Mouse (Mus musculus) liver, adult (tissue): Measurements from ENCODE around the gene Gm49711.

Source experiments
- GATA4 ChIP-seq: IDR thresholded peaks from 2 replicates; pipeline ENCODE4 v1.6.1; 2014; ENCODE audit warnings: mild to moderate bottlenecking, low read length; ENCODE audit not compliant: insufficient replicate concordance

The Gm49711 gene

GRCm38 (mm10) chr16:92102115-92102514, 44.0 kb downstream of the Gm49711 start:
- no peak for TF ChIP-seq GATA4

GRCm38 (mm10) chr16:92103572-92104331, 45.6 kb downstream of the Gm49711 start:
- no peak for TF ChIP-seq GATA4

GRCm38 (mm10) chr16:92104332-92104590, 46.1 kb downstream of the Gm49711 start:
- no peak for TF ChIP-seq GATA4

DNA sequence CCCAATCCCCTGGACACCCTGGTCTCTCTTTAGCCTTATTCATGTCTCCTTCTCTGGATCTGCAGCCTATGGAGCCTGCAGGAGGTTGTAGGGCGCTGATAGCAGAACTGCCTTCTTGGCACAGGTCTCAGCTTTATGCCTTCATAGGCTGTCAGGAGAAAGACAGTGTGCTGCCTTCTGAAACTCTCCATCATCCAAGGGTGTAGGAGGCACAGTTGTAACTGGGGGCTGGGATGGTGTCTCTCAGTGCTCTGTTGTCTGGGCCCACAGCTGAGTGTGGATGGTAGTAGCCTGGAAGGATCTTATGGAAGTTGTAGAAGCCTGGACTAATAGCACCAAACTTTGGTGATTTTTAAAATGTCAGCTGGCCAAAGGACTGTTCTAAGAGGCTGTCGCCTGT, 46.8 kb downstream of the Gm49711 start:
- no peak for TF ChIP-seq GATA4

DNA sequence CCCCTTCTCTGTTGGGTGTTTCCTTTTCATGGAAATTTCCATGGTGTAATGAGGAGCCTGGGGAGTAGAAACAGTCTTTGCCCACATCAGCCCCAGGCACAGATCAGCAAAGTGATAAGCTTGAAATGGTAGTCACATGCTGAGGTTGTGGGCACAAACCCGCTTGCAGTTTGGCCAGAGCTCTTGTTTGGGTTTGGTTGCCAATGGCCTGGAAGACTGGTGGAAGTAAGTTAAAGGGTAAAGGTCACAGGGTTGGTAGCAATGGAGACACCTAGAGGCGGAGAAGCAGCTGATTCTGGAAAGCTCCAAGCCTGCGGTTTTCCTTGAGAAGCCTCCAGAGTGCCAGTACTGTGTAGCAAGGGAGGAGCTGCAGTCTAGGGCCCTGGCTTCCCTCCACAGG, 47.5 kb downstream of the Gm49711 start:
- TF ChIP-seq GATA4 = peak; percentile 60; the same call in 1 of the 2 replicates

DNA sequence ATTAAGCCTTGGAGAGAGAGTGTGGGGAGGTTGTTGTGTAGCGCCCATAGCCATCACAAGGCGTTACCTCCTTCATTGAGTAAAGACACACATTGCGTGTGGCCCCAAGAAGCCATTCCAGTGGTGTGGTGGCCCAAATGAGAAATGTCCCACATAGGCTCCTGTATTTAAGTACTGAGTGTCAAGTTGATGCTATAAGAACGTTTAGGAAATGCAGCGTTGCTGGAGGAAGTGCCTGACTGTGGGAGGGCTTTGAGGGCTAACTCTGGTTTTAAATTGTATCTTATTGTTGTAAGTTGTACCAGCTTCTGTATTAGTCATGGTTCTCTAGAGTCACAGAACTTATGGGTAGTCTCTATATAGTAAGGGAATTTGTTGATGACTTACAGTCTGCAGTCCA, 49.2 kb downstream of the Gm49711 start:
- no peak for TF ChIP-seq GATA4

- no peak for TF ChIP-seq GATA4
Measured at GRCm38 (mm10) chr16:92114706-92115241, 56.7 kb downstream of the Gm49711 start.

DNA sequence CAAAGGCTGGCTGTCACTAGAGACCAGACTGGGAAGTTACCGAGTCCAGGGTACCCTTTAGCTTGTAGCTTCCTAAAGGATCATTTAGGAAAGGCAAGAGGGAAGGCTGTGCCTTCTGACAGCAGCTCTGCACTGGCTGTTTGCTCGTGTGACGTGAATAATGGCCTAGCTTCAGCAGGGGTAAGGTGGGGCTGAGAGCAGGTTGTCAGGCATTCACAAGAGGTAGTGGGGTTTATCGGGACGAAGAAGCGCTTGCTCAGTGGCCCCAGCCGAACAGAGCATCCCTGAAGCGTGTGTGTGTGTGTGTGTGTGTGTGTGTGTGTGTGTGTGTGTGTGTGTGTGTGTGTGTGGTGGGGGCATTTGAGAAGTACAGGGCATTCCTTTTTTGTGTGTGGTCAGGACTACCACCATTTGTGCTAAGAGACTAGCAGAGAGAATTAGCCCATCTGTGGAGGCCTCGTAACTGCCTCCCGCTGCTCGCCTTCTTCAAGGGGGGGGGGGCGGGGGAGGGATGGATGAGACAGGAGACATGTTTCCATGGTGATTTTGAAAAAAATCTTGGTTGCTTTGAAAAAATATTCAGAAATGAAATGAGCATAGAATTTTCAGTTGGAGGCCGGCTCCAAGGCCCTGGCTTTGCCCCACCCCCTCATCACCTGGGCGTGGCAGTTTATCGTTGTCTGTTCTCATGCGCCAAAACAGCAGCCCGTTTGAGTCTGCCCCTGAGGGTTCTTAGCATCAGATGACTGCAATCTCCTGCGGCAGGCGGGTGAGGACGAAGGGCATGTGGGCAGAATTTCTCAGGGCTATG, 57.7 kb downstream of the Gm49711 start:
- TF ChIP-seq GATA4 = no peak

DNA sequence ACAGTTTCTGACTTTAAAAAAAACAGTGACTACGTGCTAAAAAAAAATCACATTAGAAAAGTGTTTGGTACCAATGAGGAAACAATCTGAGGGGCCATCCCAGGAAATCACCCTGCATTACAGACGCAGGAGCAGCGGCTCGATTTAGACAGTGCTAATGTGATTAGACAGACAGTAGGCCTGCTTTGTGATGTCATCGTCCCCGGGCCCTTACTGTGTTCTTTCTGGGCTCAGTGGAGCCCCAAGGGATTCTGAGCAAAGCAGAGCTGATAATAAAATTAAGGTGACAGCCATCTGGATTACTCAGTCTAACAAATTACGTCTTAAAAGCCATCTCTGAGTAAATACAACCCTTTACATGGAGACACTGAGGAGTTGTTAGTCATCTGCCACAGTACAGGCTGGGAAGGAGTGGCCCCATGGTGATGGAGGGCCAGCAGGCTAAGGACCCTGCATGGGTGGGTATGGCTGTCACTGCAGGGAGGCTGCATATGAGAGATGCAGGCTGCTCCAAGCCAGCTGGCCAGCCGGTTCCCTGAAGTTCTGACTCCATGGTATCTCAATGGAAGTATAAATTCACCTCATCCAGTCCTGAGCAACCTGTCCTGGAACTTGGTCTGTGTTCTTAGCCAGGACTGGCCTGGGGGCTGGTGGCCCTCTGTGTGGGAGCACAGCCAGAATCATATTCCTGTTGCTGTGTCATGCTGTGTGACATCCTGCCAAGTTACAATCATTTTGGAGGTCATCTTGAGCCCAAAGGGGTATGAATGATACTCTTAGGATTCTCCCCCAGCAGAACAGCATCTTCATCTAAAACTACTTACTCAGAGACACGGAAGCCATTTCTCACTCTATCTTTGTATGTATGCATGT, 59.5 kb downstream of the Gm49711 start:
- TF ChIP-seq GATA4 = no peak

- no peak for TF ChIP-seq GATA4
Measured at GRCm38 (mm10) chr16:92119013-92119515, 60.9 kb downstream of the Gm49711 start.

- no peak for TF ChIP-seq GATA4
Measured at GRCm38 (mm10) chr16:92120899-92121531, 62.9 kb downstream of the Gm49711 start.

- TF ChIP-seq GATA4 = no peak
Measured at GRCm38 (mm10) chr16:92127226-92127625, 69.1 kb downstream of the Gm49711 start.

GRCm38 (mm10) chr16:92127666-92128065, 69.5 kb downstream of the Gm49711 start:
- TF ChIP-seq GATA4 = no peak

DNA sequence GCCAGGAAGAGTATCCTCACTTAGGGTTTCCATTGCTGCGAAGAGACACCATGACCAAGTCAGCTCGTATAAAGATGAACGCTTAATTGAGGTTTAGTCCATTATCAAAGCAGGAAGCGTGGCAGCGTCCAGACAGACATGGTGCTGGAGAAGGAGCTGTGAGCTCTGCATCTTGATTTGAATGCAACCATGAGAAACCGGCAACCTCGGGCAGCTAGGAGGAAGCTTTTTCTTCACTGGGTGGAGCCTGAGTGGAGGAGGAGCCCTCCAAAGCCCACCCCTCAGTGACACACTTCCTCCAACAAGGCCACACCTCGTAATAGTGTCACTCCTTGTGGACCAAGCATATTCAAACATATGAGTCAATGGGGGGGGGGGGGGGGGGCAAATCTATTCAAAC, 71.7 kb downstream of the Gm49711 start:
- no peak for TF ChIP-seq GATA4

- no peak for TF ChIP-seq GATA4
Measured at GRCm38 (mm10) chr16:92132511-92132910, 74.4 kb downstream of the Gm49711 start.
